Mouse (Mus musculus): Measurements from ENCODE around the gene Ginm1.

- TF ChIP-seq GATA1 (IDR thresholded peaks at IDR 0.05; ENCODE audit: low read length) (no peak), TAL1 (IDR thresholded peaks at IDR 0.05; ENCODE audit: low read length) (no peak)
Observed at GRCm38 (mm10) chr10:7802519-7803140, 10.0 kb upstream of the Ginm1 start.
